Mouse (Mus musculus): Measurements from ENCODE around the gene Vmn2r83. TPM values are rescaled to one million over a fixed set of nuclear protein-coding genes. Genes with fewer than 3 reads are reported as not detected.

Vmn2r83 gene
- polyA plus RNA-seq, 1 experiment from 2014 or later: not detected

DNA sequence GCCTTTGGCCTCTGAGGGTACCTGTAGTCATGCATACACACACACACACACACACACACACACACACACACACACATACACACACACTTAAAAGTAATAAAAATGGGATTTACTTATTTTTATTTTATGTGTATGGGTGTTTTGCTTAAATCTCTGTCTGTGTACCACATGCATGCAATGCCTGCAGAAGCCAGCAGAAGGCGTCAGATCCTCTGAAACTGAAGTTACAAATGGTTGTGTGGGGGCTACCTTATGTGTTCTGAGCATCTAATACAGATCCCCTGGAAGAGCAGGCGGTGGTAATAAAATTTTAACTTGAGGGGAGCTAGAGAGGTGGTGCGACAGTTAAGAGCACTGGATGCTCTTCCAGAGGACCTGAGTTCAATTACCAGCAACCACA lies 59.5 kb downstream of the Vmn2r83 start:
- Histone ChIP-seq H3K4me3 (no peak overlapping the region), H3K36me3 (peaks cover 31% of the 10 kb centered on the region), H3K27ac (replicated peaks) (no peak overlapping the region), H3K9me3 (no peaks in the 10 kb centered on the region), H3K4me1 (peaks cover 6% of the 10 kb centered on the region), H3K27me3 (replicated peaks) (0 out of 2 replicates have a peak, but pooled peaks cover 4% of the 10 kb centered on the region), H3K9ac (no peak overlapping the region), H3K4me2 (no peak overlapping the region)
- ATAC-seq (ENCODE audit: extremely low read depth, insufficient number of reproducible peaks, low FRiP score, low TSS enrichment): no peak
- 84% methylated on average over 3 of the region's 3 CpGs for WGBS

DNA sequence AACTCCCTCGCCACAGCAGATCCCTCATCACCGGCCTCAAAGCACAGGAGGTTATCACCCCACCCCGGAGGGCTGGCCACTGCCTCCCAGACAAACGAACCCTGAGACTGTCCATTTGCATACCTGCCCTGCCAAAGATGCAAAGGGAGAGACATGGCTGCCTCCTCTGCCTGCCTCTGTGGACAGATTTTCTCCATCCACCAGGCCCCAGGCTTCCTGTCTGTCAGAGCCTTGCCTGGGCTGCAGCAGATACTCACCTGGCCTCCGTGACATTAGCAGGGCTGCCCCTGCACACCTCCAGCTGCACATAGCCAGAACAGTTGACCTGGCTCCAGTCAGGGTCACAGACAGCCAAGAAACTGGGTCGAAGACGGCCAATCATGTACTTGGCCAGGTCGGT lies 61.7 kb downstream of the Vmn2r83 start:
- Histone ChIP-seq H3K27ac (replicated peaks) (no peak overlapping the region), H3K9me3 (no peaks in the 10 kb centered on the region), H3K27me3 (replicated peaks) (peaks cover 14% of the 10 kb centered on the region), H3K36me3 (peaks cover 30% of the 10 kb centered on the region), H3K9ac (no peak overlapping the region), H3K4me2 (no peak overlapping the region), H3K4me3 (no peak overlapping the region), H3K4me1 (peaks cover 10% of the 10 kb centered on the region)
- 72% methylated on average over 8 of the region's 8 CpGs for WGBS
- no peak for ATAC-seq (ENCODE audit: extremely low read depth, insufficient number of reproducible peaks, low FRiP score, low TSS enrichment)

DNA sequence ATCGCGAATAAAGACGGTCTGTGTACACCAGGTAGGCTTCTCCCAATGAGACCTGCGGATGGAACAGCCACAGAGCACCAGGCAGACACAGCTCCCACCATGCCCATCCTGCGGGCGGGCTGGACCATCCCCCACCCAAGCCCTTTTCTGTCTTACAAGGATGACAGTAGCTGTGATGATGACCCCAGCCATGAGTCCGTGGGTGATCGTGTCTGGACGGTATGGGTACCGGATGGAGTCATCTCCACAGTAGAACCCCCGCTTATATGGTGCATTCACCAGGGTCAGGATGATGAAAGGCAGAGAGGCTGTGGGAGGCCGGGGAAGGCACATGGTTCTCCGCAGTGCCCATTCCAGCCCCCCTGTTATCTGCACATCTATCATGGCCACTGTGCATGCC lies 62.2 kb downstream of the Vmn2r83 start:
- no peak overlapping the region for H3K9ac ChIP-seq
- peaks cover 14% of the 10 kb centered on the region for H3K27me3 ChIP-seq (replicated peaks)
- no peak for ATAC-seq (ENCODE audit: extremely low read depth, insufficient number of reproducible peaks, low FRiP score, low TSS enrichment)
- no peak overlapping the region for H3K4me2 ChIP-seq
- H3K9me3 ChIP-seq: no peaks in the 10 kb centered on the region
- H3K4me3 ChIP-seq: no peak overlapping the region
- no peak overlapping the region for H3K27ac ChIP-seq (replicated peaks)
- peaks cover 25% of the 10 kb centered on the region for H3K36me3 ChIP-seq
- WGBS: 89% methylated on average over 13 of the region's 13 CpGs
- peaks cover 10% of the 10 kb centered on the region for H3K4me1 ChIP-seq

DNA sequence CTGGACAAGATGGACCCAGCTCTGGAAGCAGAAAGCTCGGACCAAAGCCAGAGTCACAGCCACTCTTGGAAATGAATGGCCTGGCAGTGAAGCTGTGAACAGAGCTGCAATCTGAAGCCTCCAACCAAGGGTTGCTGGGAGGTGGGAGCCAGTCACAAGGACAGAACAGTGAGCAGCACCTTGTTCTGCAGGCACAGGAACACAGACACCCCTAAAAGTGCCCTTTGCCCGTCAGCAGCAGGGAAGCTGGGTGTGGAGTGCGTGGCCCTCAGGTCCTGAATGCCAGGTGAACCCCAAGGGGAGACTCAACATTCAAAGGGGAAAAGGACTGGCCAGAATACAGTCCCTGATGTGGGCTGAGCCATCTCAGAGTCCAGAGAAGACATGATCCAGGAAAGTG lies 63.1 kb downstream of the Vmn2r83 start:
- ATAC-seq (ENCODE audit: extremely low read depth, insufficient number of reproducible peaks, low FRiP score, low TSS enrichment): no peak
- Histone ChIP-seq H3K27me3 (replicated peaks) (peaks cover 14% of the 10 kb centered on the region), H3K9me3 (no peaks in the 10 kb centered on the region), H3K4me3 (no peak overlapping the region), H3K4me2 (no peak overlapping the region), H3K4me1 (peaks cover 10% of the 10 kb centered on the region), H3K36me3 (peaks cover 20% of the 10 kb centered on the region), H3K9ac (no peak overlapping the region), H3K27ac (replicated peaks) (no peak overlapping the region)
- 80% methylated on average over 3 of the region's 3 CpGs for WGBS

GRCm38 (mm10) chr10:79532678-79533077 lies 64.1 kb downstream of the Vmn2r83 start:
- Histone ChIP-seq H3K9me3 (no peaks in the 10 kb centered on the region), H3K9ac (peak overlapping the region; percentile 83), H3K36me3 (peaks cover 11% of the 10 kb centered on the region; the same call in 1 of the 2 replicates), H3K4me3 (peak overlapping the region; percentile 72), H3K4me2 (peak overlapping the region; percentile 99), H3K27me3 (replicated peaks) (peaks cover 14% of the 10 kb centered on the region), H3K4me1 (peaks cover 10% of the 10 kb centered on the region), H3K27ac (replicated peaks) (no peak overlapping the region)
- WGBS: 29% methylated on average over 3 of the region's 3 CpGs
- ATAC-seq (ENCODE audit: extremely low read depth, insufficient number of reproducible peaks, low FRiP score, low TSS enrichment): no peak

- H3K9ac ChIP-seq: peak within 1 kb of the TSS; percentile 83
- ATAC-seq (ENCODE audit: extremely low read depth, insufficient number of reproducible peaks, low FRiP score, low TSS enrichment): peak; percentile 51; the same call in 1 of the 2 replicates
- peaks cover 18% of the 10 kb centered on the region; the same call in 1 of the 2 replicates for H3K36me3 ChIP-seq
- H3K9me3 ChIP-seq: no peaks in the 10 kb centered on the region
- H3K27ac ChIP-seq (replicated peaks): no peak within 1 kb of the TSS; the same call in 1 of the 2 replicates
- under 1% methylated on average over 52 of the region's 52 CpGs for WGBS
- H3K4me1 ChIP-seq: peaks cover 10% of the 10 kb centered on the region
- H3K4me2 ChIP-seq: peak within 1 kb of the TSS; percentile 99
- H3K27me3 ChIP-seq (replicated peaks): peaks cover 14% of the 10 kb centered on the region
- peak within 1 kb of the TSS; percentile 72 for H3K4me3 ChIP-seq
Observed at GRCm38 (mm10) chr10:79533126-79533911, 64.8 kb downstream of the Vmn2r83 start, which contains the start of gene Plpp2. Gene Plpp2, minus strand, starts transcription at chr10:79533796.

DNA sequence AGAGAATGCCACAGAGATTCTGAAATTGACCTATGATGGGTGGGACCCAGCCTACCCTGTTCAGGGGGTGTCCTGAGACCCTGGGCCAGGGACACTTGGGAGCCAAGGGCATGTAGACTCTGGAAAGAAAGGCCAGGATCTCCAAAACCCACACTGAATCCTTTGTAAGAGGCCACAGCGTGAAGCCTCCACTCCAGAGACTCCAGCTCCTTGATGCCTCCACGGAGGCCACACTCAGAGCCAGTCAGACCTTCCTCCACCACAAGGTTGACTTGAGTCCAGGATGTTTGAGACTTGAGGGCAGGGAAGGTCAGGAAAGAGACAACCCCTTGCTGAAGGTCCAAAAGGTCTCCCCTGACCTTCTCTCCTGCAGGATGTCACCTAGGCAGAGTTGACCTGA lies 65.9 kb downstream of the Vmn2r83 start:
- Histone ChIP-seq H3K9me3 (no peaks in the 10 kb centered on the region), H3K9ac (no peak overlapping the region), H3K4me1 (peaks cover 10% of the 10 kb centered on the region), H3K36me3 (peaks cover 23% of the 10 kb centered on the region), H3K27ac (replicated peaks) (no peak overlapping the region), H3K27me3 (replicated peaks) (peaks cover 14% of the 10 kb centered on the region), H3K4me3 (no peak overlapping the region), H3K4me2 (no peak overlapping the region)
- 75% methylated on average over 2 of the region's 2 CpGs for WGBS
- ATAC-seq (ENCODE audit: extremely low read depth, insufficient number of reproducible peaks, low FRiP score, low TSS enrichment): no peak

GRCm38 (mm10) chr10:79535431-79535830 lies 66.9 kb downstream of the Vmn2r83 start:
- peaks cover 10% of the 10 kb centered on the region for H3K4me1 ChIP-seq
- no peak overlapping the region for H3K4me2 ChIP-seq
- H3K9me3 ChIP-seq: no peaks in the 10 kb centered on the region
- no peak overlapping the region for H3K9ac ChIP-seq
- 63% methylated on average over 1 of the region's 1 CpGs for WGBS
- peaks cover 28% of the 10 kb centered on the region for H3K36me3 ChIP-seq
- H3K4me3 ChIP-seq: no peak overlapping the region
- ATAC-seq (ENCODE audit: extremely low read depth, insufficient number of reproducible peaks, low FRiP score, low TSS enrichment): no peak
- peaks cover 14% of the 10 kb centered on the region for H3K27me3 ChIP-seq (replicated peaks)
- no peak overlapping the region for H3K27ac ChIP-seq (replicated peaks)

- peaks cover 10% of the 10 kb centered on the region for H3K4me1 ChIP-seq
- no peak overlapping the region for H3K4me2 ChIP-seq
- peaks cover 39% of the 10 kb centered on the region for H3K36me3 ChIP-seq
- 64% methylated on average over 12 of the region's 12 CpGs for WGBS
- H3K4me3 ChIP-seq: no peak overlapping the region
- peaks cover 14% of the 10 kb centered on the region for H3K27me3 ChIP-seq (replicated peaks)
- H3K9ac ChIP-seq: no peak overlapping the region
- no peak for ATAC-seq (ENCODE audit: extremely low read depth, insufficient number of reproducible peaks, low FRiP score, low TSS enrichment)
- no peaks in the 10 kb centered on the region for H3K9me3 ChIP-seq
- no peak overlapping the region for H3K27ac ChIP-seq (replicated peaks)
Observed at GRCm38 (mm10) chr10:79536461-79537080, 68.0 kb downstream of the Vmn2r83 start.

DNA sequence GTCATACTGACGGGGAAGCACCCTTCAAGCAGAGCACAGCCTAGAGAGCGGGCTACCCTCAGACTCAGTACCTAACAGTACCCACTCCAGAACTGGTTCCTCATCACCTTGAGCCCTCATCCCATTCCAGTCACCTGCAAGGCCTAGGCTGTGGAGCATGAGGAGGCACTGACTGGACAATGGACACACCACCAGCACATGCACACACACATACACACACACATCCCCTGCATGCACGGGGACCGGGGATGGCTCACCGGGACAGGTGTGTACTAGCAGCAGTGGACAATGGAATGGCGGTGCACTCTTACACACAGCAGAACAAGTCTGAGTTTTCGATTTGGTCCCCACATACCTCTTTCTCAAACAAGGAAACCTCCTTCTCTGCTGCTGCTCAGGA lies 68.7 kb downstream of the Vmn2r83 start:
- Histone ChIP-seq H3K36me3 (peaks cover 46% of the 10 kb centered on the region), H3K27me3 (replicated peaks) (peaks cover 13% of the 10 kb centered on the region), H3K4me1 (peaks cover 10% of the 10 kb centered on the region), H3K27ac (replicated peaks) (no peak overlapping the region), H3K9me3 (no peaks in the 10 kb centered on the region), H3K4me2 (no peak overlapping the region), H3K9ac (no peak overlapping the region), H3K4me3 (no peak overlapping the region)
- 92% methylated on average over 7 of the region's 7 CpGs for WGBS
- ATAC-seq (ENCODE audit: extremely low read depth, insufficient number of reproducible peaks, low FRiP score, low TSS enrichment): no peak

GRCm38 (mm10) chr10:79537781-79538180 lies 69.2 kb downstream of the Vmn2r83 start:
- peaks cover 9% of the 10 kb centered on the region for H3K27me3 ChIP-seq (replicated peaks)
- no peak overlapping the region for H3K4me2 ChIP-seq
- 78% methylated on average over 2 of the region's 2 CpGs for WGBS
- H3K9ac ChIP-seq: no peak overlapping the region
- ATAC-seq (ENCODE audit: extremely low read depth, insufficient number of reproducible peaks, low FRiP score, low TSS enrichment): no peak
- no peak overlapping the region for H3K27ac ChIP-seq (replicated peaks)
- H3K9me3 ChIP-seq: no peaks in the 10 kb centered on the region
- H3K36me3 ChIP-seq: peaks cover 51% of the 10 kb centered on the region
- H3K4me3 ChIP-seq: no peak overlapping the region
- H3K4me1 ChIP-seq: peaks cover 7% of the 10 kb centered on the region

Data from heart, embryonic 13.5 days (tissue).